Mouse (Mus musculus): ENCODE results near the gene Sppl2c.

The Sppl2c gene

DNA sequence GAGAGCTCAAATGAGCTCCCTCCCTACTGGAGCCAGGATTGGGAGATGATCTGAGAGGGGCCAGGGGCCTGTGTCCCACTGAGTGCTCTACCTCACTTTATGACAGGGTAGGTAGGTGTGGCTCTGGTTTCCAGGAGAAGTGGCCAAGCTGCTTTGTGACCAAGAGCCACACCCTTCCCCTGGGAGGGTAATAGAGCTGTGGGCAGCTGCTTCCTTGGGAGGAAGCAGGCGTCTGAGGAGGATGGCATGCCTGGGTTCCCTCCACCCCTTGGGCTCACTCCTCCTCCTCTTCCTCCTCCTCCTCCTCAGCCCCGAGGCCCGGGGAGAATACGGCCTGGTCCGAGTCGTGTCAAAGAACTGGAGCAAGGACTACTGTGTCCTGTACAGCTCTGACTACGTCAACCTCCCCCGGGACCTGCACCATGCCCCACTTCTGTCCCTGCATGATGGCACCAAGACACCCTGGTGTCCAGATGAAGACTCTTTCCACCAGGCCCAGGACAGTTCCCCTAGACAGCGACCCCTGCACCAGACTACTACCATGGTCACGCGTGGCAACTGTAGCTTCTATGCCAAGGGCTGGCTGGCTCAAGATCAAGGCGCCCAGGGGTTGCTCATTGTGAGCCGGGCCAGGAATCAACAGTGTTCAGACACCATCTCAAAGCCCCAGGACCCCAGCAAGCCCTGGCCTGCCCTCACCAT is at the start of gene Sppl2c:
Gene Sppl2c (plus strand): TSS at position 193 of the 702 bp plus-strand sequence.
- no peak for DNase-seq (ENCODE audit: low spot score)

DNA sequence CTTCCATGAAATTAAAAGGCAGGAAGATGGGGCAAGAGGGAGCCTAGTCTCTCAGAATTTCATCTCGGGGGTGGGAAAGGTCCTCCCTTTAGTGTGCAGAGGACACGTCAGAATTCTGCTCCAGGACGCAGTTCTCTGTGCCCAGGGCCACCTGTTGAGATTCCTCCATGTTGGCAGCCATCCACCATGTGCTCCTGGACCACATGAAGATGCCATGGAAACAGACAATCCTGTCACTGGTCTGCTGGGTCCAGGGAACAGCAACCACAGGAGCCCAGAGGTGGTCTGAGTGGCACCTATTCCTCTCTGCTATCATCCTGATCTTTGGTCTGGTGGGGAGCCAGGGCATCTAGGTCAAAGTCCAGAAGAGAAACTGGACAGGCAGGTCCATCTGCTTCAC is 47.2 kb upstream of the Sppl2c start:
- no peak for DNase-seq (ENCODE audit: low spot score)

DNA sequence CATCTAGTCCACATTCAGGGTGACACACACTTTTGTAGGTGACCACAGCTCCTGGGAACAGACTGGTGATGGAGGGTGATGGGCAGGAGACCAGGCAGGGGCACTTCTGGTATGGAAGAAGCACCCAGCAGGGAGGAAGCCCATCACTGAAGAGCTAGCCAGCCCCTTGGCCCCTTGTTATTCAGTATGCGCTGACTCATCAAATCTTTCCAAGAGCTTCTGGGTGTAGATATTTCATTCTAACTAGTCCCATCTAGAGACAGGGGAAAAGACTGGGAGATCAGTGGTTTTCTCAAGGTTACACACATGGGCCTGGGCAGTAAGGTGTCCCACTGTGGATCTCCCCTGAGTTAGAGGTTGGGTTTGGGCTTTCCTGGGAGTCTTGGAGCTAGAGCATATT is 41.2 kb upstream of the Sppl2c start:
- no peak for DNase-seq (ENCODE audit: low spot score)

DNA sequence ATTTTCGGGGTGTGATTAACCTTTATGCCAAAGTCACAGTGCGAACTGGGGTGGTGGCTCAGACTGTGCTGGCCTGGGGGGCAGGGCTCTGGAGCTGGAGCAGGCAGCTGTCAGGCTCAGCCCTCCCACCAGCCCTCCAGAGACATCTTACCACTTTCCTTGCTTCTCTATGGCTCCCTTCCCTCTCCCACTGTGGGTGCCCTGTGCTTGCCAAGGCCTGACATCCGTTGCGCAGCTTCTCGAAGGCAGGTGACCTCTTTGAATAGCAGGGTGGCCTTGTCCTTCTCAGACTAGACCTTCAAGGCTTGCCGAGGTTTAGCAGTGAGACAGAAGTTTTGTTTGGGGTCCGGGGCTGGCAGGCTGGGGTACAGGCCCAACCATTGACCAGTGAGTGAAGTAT is 37.3 kb upstream of the Sppl2c start:
- no peak for DNase-seq (ENCODE audit: low spot score)

DNA sequence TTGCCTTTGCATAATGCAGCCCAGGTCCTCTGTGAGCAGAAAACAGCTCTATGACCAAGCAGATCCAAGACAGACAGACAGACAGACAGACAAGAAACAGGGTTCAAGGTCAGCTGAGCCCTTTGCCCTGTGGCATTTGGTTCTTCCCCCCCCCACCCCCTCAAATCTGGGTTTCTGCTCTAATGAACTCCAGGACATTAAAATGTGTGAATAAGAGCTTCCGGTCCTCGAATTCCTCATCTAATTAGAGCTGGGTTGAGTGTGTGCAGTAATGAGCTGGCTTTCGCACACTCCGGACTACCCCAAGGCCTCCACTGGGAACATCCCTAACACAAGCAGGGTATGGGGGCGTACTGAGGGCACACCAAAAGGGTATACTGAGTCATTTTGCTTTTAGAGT is 35.2 kb upstream of the Sppl2c start:
- DNase-seq (ENCODE audit: low spot score) = no peak

DNA sequence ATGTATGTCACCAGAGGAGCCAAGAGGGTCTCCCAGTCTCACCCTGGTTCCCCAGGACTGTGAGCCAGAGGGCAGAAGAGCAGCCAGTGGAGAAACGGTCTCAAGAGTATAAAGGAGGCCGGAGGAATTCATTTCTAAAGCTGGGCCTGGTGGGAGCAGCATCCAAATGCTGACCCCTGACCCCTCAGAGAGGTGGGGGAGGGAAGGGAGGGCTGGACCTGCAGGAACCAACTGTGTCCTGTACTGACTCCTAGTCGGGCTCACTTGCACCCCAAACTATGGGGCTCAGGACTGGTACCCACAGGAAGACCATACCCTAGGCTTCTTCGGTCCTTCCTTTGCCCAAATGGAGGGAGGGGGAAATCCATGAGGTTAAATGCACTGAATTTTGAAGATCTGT is 31.8 kb upstream of the Sppl2c start:
- DNase-seq (ENCODE audit: low spot score) = no peak

DNA sequence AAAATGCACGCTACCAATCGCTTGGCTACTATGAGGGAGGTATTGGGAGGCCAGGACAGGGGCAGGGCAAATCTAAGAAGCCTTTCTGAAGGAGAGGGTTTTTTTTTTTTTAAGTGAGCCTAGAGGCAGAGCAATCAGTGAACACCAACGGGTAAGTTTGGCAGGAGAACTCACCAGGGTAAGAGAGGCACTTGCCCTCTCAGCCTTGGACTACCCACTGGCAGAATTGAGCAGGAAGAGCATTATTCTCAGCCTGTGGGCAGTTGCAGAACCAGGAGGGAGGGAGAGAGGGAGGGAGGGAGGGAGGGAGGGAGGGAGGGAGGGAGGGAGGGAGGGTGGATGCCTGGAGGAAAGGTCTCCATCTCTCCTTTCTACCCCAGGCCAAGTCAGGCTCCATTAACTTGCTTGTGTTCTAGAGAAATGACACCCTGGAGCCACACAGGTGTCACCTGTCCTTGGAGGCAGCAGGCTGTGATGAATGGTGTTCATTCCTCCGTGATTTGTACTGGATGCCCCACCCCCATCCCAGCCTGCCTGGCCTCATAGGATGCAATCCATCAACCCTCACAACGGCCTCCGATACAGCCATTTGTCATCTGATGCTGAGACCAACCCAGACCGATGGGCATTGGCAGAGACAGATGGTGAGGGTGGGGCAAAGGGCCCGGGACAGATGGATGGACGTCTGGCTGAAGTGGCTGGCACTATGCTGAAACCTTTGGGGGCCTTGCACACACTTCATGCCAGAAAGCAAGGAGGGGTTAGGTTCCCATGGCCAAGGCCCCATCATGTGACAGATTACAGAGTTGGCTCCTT is 31.1 kb upstream of the Sppl2c start:
- no peak for DNase-seq (ENCODE audit: low spot score)

DNA sequence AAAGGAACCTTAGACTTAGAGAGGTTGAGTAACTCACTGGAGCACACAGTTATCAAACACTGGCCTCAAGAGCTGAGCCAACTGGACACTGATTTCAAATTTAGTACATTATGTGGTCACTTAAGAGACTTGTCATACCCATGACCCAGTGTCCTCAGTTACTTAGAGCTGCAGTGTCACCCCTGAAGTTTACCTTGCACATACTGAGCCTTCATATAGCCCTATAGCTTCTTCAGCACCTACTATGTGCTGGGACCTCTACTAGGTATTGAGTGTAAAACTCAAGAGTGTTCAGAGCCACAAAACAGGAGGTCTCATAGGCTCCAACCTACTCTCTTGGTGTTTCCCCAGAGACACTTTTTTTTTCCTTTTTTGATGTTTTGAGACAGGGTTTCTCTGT is 30.2 kb upstream of the Sppl2c start:
- no peak for DNase-seq (ENCODE audit: low spot score)

DNA sequence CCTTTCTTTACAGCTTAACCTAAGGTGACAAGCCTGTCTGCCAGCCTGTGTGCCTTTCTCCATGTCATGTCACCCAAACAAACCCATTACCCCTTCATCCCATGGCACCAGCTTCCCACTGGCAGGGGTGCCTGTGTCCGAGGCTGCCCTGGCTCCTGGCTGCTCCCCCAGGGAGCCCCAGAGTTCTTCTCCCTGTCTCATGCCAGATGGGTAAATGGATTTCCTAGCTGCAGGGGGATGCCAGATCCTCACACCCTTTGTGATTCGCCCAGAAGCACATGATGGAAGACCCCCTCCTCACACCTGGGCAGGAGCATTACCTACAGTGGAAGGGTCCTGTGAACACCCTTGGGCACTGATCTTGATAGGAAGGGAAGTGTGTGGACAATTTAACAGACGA is 29.7 kb upstream of the Sppl2c start:
- no peak for DNase-seq (ENCODE audit: low spot score)

DNA sequence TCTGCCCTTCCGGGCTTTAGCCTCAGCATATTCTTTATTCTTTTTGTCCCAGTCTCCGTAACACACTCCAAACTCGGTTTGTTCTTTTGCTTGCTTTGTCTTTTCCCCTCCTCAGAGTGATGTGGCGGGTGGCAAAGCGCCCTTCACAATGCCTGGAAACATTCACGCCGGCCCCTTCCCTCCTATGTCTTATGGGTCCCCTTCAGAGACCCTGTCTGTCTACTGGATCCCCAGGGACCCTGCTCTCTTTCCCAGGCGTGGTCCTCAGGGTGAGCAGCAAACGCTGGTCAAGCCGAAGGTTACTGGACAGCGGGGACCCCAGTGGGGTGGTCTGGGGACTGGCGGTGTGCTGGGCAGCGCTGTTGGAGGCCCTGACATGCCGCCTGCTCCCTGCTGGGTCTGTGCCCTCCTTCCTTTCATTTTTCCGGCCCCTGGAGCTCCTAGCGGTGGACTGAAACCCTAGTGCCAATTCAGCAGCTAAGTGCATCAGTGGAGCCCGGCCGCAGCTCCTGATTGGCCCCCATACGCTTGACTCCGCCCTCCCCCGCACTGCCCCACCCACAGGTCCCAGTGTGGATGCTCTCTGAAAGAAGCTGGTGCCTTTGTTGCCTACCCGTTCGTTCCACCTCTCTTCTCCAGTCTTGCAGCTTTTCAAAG is 28.4 kb upstream of the Sppl2c start:
- peak; percentile 50 for DNase-seq (ENCODE audit: low spot score)

DNA sequence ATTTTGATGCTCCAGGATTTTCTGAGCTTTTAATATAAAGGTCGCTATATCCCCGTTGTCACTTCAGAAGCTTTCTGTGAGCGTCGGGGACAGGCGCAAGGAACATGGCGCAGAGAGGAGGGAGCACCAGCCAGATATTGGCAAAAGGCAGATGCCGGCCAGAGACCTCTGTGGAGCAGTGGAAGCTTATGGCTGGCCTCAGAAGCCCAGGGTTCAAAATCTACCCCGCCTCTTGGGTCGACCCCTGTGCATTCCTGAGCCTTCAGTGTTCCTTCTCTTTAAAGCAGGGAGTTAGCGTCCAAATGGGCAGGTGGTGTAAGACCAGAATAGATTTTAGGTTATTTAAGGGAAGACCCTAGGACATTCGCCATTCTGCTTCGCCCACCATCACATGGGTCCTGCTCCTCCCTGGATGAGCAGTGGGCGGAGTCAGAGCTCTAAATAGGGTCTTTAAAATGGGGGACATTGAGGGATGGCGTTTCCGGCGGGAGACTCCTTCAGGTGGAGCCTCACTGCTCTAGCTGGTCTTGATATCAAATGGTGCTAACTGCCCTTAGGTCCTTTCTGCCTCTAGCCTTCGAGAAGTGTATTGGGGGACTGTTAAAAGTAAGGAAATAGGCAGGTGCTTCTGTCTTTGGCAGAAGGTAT is 27.7 kb upstream of the Sppl2c start:
- DNase-seq (ENCODE audit: low spot score) = no peak

DNA sequence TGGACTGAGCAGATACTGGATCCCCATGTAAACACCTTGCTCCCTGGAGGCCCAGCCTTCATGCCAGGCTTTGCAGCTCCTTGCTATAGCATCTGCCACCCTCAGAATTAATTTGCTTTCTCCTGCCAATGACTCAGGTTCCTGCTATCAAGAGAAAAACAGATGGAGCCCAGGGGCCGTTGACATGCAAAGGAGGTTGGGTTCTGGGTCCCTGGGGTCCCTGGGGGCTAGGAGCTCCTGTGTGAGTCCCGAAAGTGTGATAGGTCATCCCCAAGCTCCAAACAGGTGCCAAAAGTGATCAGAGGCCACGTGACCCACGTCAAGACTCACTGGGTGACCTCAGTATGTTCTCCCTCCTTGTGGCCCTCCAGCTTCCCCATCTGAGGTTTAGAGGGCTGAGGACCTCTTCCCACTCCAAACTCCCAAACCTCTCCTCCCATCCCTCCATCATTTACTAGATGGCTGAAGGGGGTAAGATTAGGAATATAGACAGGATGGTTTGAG is 26.3 kb upstream of the Sppl2c start:
- DNase-seq (ENCODE audit: low spot score) = no peak

DNA sequence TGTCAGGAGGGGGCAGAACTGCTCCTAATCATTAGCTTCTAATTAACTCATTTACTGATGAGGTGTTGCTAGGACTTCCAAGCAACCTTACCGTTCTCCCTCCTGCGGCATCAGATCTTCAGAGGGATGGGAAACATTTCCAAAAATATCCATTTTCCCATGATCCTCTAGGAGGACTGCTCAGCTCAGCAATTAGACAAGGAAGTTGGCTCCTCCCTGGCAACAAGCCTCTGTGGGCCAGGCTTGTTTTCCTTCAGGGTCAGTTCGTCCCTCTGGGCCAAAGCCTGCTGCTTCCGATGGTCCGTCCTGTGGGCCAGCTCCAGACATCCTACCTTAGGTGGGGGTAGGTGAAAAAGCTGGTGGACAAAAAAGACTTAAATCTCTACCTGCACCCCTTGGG is 25.0 kb upstream of the Sppl2c start:
- no peak for DNase-seq (ENCODE audit: low spot score)

DNA sequence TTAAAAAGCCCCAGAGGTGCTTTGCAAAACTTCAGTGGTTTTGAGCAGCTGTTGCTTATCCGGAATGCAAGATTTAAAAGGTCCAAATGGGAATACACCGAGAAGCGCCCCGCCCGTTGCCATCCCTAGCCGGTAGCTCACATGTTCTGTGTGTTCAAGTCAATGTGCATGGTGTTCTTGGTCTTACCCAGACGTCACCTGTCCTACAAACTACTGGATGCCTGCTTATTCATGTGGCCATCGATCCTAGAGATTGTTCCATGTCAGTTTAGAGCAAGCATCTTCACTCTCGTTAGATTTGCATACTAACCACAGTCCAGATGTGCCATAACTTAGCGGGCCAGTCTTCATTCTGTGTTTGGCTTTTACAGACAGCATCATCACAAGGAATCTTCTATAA is 21.9 kb upstream of the Sppl2c start:
- DNase-seq (ENCODE audit: low spot score) = no peak

DNA sequence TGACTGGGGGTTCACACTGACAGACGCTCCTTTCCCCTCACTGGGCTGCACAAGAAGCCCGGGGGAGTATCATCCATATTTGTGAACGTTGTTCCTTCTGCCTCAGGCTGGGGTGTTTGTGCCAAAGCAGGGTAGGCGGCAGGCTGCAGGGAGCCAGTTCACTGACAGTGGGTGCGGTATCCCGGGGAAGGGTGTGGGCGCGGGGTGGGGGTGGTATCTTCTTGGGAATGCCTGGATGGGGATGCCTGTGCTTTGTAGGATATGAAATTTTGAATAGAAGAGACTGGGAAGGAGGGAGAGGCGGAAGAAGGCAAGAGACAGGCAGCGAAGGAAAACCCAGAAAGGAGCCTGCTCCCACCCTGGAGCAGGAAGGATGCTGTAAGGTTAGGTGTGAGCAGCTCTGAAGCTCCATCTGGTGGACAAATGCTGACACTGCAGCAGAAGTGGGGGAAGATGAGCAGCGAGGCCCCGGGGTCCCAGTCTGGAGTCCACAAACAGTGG is 14.8 kb upstream of the Sppl2c start:
- DNase-seq (ENCODE audit: low spot score) = peak; percentile 67

DNA sequence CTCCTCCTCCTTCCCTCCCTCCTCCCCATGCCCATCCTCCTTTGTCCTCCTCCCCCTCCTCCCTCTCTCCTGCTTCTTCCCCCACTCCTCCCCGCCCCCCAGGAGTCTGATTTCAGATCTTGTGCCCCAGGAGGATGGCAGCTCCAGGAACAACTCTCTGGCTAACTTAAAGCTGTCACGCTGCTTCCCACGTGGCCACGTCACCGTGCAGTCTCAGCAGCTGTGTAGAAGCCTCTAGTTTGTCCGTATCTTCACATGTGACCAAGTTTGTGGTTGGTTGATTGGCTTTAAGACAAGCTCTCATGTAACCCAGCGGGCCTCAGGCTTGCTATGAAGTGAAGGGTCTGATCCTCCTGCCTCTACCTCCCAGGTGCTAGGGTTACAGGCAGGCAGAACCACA is 7.2 kb upstream of the Sppl2c start:
- DNase-seq (ENCODE audit: low spot score) = no peak

DNA sequence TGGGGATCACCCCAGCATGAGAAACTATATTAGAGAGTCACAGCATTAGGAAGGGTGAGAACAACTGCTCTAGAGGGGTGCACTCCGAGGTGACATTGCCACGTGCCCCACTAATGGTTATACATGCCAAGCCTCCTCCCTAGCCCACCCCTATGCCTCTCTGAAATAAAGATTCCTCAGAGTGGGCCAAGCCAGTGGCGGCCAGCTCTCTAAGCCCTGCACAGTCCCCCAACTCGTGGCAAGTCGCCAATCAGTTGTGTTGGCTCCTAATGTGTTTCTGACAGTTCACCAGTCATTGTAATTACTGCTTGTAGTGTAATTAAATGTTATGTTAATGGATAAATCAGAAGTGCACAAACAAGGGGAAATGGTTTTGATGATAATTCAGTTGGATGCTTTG is 6.3 kb upstream of the Sppl2c start:
- DNase-seq (ENCODE audit: low spot score) = no peak

DNA sequence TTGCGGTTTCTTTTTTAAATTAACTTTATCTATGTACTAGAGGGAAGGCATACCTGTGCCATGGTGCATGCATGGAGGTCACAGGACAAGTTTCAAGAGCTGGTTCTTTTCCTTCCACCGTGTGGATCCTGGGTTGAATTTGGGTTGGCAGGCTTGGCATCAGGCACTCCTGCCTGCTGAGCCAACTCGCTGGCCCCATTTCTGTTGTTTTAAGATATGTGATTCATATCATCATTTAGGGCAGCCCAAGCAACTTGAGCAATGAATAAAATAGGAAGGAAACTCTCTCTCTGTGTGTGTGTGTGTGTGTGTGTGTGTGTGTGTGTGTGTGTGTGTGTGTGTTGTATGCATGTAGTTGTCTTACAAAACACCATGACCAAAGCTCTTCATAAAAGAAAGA is 4.0 kb upstream of the Sppl2c start:
- DNase-seq (ENCODE audit: low spot score) = no peak

DNA sequence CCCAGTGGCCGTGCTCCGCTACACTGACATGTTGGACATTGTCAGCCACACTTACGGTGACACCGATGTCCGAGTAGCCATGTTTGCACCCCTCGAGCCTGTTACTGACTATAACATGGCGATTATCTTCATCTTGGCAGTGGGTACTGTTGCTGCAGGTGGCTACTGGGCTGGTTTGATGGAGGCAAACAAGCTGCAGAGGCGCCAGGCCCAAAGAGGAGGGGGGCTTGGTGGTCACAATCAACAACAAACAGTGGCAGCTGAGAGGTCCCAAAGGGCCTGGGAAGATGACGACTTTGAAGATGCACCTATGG is 667 bp downstream of the Sppl2c start:
- DNase-seq (ENCODE audit: low spot score) = no peak

DNA sequence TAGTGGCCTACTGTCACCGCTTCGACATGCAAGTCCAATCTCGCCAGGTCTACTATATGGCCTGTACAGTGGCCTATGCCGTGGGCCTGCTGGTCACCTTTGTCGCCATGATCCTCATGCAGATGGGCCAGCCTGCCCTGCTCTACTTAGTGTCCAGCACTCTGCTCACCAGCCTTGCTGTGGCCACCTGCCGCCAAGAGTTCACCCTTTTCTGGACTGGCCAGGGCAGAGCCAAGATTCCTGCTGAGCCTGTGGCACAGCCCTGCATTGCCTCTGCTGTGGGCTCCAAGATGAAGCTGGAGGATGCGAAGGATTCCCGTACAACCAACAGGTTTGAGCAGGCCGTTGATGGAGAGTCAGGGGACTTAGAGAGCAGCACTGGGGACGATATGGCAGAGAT is 1.6 kb downstream of the Sppl2c start:
- DNase-seq (ENCODE audit: low spot score) = no peak

DNA sequence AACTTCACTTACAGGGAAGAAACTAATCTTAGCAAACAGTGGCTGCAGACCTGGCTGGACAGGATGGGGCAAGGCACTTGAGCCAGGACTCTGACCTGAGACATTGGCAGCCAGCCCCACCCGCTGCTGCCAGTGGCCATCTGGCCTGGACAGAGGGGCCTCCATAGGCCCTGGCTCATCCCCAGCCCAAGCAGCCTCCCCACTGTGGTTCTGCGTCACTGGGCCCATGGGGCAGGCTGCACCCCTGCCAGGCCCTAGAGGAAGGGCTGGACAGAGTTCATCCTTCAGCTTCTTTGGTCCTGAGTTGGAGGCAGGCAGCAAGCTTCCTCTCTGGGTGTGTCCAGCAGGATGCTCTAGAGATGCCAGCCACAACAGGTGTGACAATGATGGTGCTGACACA is 3.9 kb downstream of the Sppl2c start:
- DNase-seq (ENCODE audit: low spot score) = no peak

DNA sequence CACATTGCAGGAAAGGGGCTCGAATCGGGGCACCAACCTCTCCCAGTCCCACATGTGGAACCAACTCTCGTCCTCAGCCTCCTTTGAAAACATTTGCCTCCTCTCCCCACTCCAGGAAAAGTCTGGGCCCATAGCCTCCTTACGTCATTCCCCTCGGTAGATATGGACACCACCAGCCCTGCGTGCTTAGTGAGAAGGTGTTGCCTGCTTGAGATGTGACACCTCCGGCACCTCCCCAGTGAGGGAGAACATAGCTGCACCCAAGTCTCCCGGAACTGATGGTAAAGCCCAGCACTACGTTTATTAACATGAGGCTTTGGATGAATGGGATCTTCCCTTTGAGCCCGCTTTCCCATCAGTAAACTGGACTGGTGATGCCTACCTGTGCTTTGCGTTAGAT is 9.3 kb downstream of the Sppl2c start:
- no peak for DNase-seq (ENCODE audit: low spot score)

DNA sequence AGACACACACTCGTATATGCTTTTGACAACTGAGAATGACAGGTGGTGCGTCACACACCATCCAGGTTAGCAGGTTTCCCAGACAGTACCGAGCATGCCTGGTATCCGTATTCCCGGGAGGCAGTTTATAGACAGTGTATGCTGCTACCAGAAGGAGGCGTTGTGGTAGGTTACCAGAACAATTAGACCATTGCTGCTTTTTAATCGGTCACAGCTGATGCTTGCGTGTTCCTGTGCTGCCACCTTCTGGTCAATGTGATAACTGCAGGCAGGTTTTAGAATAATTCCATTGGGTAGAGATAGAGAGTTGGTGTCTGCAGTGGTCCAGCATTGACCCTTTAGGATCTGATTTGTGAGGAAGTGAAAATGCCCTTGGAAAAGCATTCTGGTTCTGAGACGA is 9.7 kb downstream of the Sppl2c start:
- DNase-seq (ENCODE audit: low spot score) = peak; percentile 98
